ENCODE assay signal across 14 mouse cellular contexts in the genomic region with DNA sequence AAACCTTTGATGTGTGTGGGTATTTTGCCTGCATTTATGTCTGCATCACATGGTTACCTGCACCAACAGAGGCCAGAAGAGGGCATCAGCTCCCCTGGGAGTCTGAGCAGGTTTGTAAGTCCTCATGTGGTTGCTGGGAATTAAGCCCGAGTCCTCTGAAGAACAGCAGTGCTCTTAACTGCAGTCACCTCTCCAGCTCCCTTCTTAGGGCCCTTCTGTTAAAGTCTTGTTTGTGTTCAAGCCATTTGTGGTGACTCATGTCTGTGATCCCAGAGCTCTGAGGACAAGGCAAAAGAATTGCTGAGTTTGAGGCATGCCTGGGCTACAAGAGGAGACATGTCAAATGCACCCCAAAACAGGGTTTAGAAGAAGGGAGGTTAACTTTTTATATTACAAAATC. TPM values are rescaled to one million over a fixed set of nuclear protein-coding genes. Genes with fewer than 3 reads are reported as not detected.
DNase-seq lines count a peak whose midpoint lies in the region; ATAC-seq and TF ChIP-seq lines count a peak whose summit lies in the region.
"Had no signal": no experiment of that assay in that cellular context is flagged by ENCODE, and none has a peak within 500 bp of the region (broad histone marks: within the 10 kb centered on the region; RNA-seq: fewer than 3 reads in every experiment).

No protein-coding gene starts in this region.

- H3K27ac ChIP-seq in kidney, adult 2 months (ENCODE audit: insufficient read depth, low read depth, low read length) = no peak overlapping the region
- H3K27ac ChIP-seq in kidney, embryonic 14.5 days (ENCODE audit: low read depth, low read length) = no peak overlapping the region
- H3K27ac ChIP-seq in embryonic fibroblast, embryonic 13.5 days (ENCODE audit: insufficient read depth, low read length) = peak overlapping the region; percentile 81
- peak overlapping the region; percentile 81; the same call in 1 of the 2 replicates for H3K27ac ChIP-seq in small intestine, adult 2 months (ENCODE audit: insufficient read depth, low read depth, low read length)
- H3K27ac ChIP-seq: embryonic facial prominence, embryonic 10.5 days; intestine, embryonic 15.5 days; midbrain, embryonic 12.5 days had no signal

- H3K36me3 ChIP-seq in kidney, adult 2 months (ENCODE audit: control insufficient read depth, insufficient read depth, low read length) = no peaks in the 10 kb centered on the region
- peaks cover 2% of the 10 kb centered on the region; the same call in 1 of the 2 replicates for H3K36me3 ChIP-seq in kidney, embryonic 14.5 days (ENCODE audit: control insufficient read depth, insufficient read depth, low read length)
- H3K36me3 ChIP-seq in small intestine, adult 2 months (ENCODE audit: control insufficient read depth, insufficient read depth, low read length) = peaks cover 4% of the 10 kb centered on the region; the same call in 1 of the 2 replicates
- H3K36me3 ChIP-seq: intestine, embryonic 15.5 days had no signal

- 88% methylated on average over 1 of the region's 1 CpGs for WGBS in kidney, adult 2 months
- WGBS in kidney, embryonic 14.5 days = 53% methylated on average over 1 of the region's 1 CpGs
- 77% methylated on average over 1 of the region's 1 CpGs for WGBS in small intestine, adult 2 months

- no peak for DNase-seq in kidney, adult 2 months
- peak; percentile 37 for DNase-seq in ES-CJ7 (ENCODE audit: low read depth, low spot score)
- DNase-seq in ovary, adult 18-20 months (ENCODE audit: low spot score) = no peak
- DNase-seq in left cerebral cortex, postnatal 4 days = no peak
- DNase-seq: adrenal gland, postnatal 14 days; cerebellum, postnatal 10 days; lung, postnatal 4 days; right cerebral cortex, postnatal 25 days had no signal

- intact Hi-C loops in left cerebral cortex, postnatal 4 days (cut with DNase I) = loop anchor here (10.0 kb wide), 1 partner anchor 198 kb away; no protein-coding TSS in a partner anchor

- H3K4me2 ChIP-seq in kidney, embryonic 14.5 days (replicated peaks; ENCODE audit: low read depth, low read length) = no peak overlapping the region
- H3K4me2 ChIP-seq: intestine, embryonic 15.5 days; midbrain, embryonic 12.5 days had no signal

- TF ChIP-seq CTCF in kidney, adult 2 months (conservative IDR thresholded peaks at IDR 0.05; ENCODE audit: insufficient read depth, insufficient read length, low read depth, low read length) = peak; percentile 27; the same call in 1 of the 2 replicates
- no peak for TF ChIP-seq CTCF in embryonic fibroblast, embryonic 13.5 days (IDR thresholded peaks at IDR 0.05; ENCODE audit: borderline replicate concordance, insufficient read depth, low read length)
- no peak for TF ChIP-seq CTCF in small intestine, adult 2 months (IDR thresholded peaks at IDR 0.05; ENCODE audit: extremely low read depth, insufficient read length, insufficient replicate concordance, low read depth, low read length)

- H3K4me1 ChIP-seq in kidney, adult 2 months (ENCODE audit: control insufficient read depth, insufficient read depth, low read length) = peaks cover 25% of the 10 kb centered on the region
- H3K4me1 ChIP-seq in kidney, embryonic 14.5 days (ENCODE audit: control insufficient read depth, insufficient read depth, low read length) = peaks cover 9% of the 10 kb centered on the region; the same call in 1 of the 2 replicates
- H3K4me1 ChIP-seq in embryonic fibroblast, embryonic 13.5 days (ENCODE audit: control insufficient read depth, insufficient read depth, low read length) = peaks cover 14% of the 10 kb centered on the region
- H3K4me1 ChIP-seq in small intestine, adult 2 months (ENCODE audit: control insufficient read depth, insufficient read depth, insufficient read length, low read length) = peaks cover 26% of the 10 kb centered on the region

- ATAC-seq in kidney, embryonic 14.5 days (ENCODE audit: low FRiP score, low TSS enrichment) = no peak
- ATAC-seq: intestine, embryonic 15.5 days had no signal

- TF ChIP-seq POLR2A in kidney, adult 2 months (IDR thresholded peaks at IDR 0.05; ENCODE audit: low read depth, low read length) = no peak
- TF ChIP-seq POLR2A in embryonic fibroblast, embryonic 13.5 days (IDR thresholded peaks at IDR 0.05; ENCODE audit: low read depth, low read length) = no peak
- no peak for TF ChIP-seq POLR2A in small intestine, adult 2 months (IDR thresholded peaks at IDR 0.05; ENCODE audit: low read depth, low read length)

- no peak overlapping the region for H3K4me3 ChIP-seq in kidney, adult 2 months (ENCODE audit: insufficient read depth, low read depth, low read length)
- no peak overlapping the region for H3K4me3 ChIP-seq in kidney, embryonic 14.5 days (ENCODE audit: low read length)
- H3K4me3 ChIP-seq in embryonic fibroblast, embryonic 13.5 days (ENCODE audit: insufficient read depth, low read length) = no peak overlapping the region
- H3K4me3 ChIP-seq in small intestine, adult 2 months (ENCODE audit: low read depth, low read length) = no peak overlapping the region
- H3K4me3 ChIP-seq: embryonic facial prominence, embryonic 10.5 days; intestine, embryonic 15.5 days; midbrain, embryonic 12.5 days had no signal

- H3K9ac ChIP-seq in kidney, embryonic 14.5 days (ENCODE audit: low read depth, low read length) = no peak overlapping the region
- H3K9ac ChIP-seq: intestine, embryonic 15.5 days; midbrain, embryonic 12.5 days had no signal

- no peaks in the 10 kb centered on the region for H3K9me3 ChIP-seq in kidney, embryonic 14.5 days (ENCODE audit: control insufficient read depth, low read length)
- H3K9me3 ChIP-seq: embryonic facial prominence, embryonic 10.5 days; intestine, embryonic 15.5 days; midbrain, embryonic 12.5 days had no signal

- H3K27me3 ChIP-seq in kidney, adult 2 months (replicated peaks; ENCODE audit: control insufficient read depth, insufficient read depth, low read length) = no peaks in the 10 kb centered on the region
- no peaks in the 10 kb centered on the region for H3K27me3 ChIP-seq in kidney, embryonic 14.5 days (ENCODE audit: control insufficient read depth, insufficient read depth, low read length)
- H3K27me3 ChIP-seq in small intestine, adult 2 months (ENCODE audit: control insufficient read depth, insufficient read depth, low read length) = no peaks in the 10 kb centered on the region
- H3K27me3 ChIP-seq: intestine, embryonic 15.5 days; midbrain, embryonic 12.5 days had no signal

RNA-seq across cellular contexts. Expression of gene Atg14, which starts 38.0 kb away (rescaled TPM):
- polyA plus RNA-seq in kidney, adult 2 months (2012; rRNA removed) = 8.9 and 9.4 TPM in 2 replicates
- polyA plus RNA-seq in kidney, embryonic 14.5 days (2014; fragmentation: Nextera tagmentation; extraction: Ambion mirVana) = 9.2 and 16.9 TPM in 2 replicates
- polyA plus RNA-seq in embryonic fibroblast, embryonic 13.5 days (2011; ENCODE audit: insufficient read length, low read depth, missing spikeins) = 7.4 and 10.4 TPM in 2 replicates
- polyA plus RNA-seq in small intestine, adult 2 months (2012; rRNA removed) = 2.2 and 5.5 TPM in 2 replicates
- 10 to 100 TPM; 14.4 to 14.7 TPM for total RNA-seq in left cerebral cortex, postnatal 4 days (2021)

Comparison
In these comparisons a context has a peak if more than half of its experiments do, and no peak if none do; other contexts are left out.
1. H3K27ac ChIP-seq: peak in embryonic fibroblast, embryonic 13.5 days (single experiment) and small intestine, adult 2 months (single experiment); none in kidney, adult 2 months (single experiment) and kidney, embryonic 14.5 days (single experiment).